Mouse (Mus musculus): ENCODE data around the gene Nol4l.
A peak's percentile ranks its signal among the peaks of the same experiment; 100 is the strongest.

Nol4l gene

GRCm38 (mm10) chr2:153441228-153441627 lies 88.5 kb downstream of the Nol4l start:
- no peak for DNase-seq

- no peak for DNase-seq
These were observed 89.0 kb downstream of the Nol4l start for GRCm38 (mm10) chr2:153440755-153441154.

- no peak for DNase-seq
These were observed 92.5 kb downstream of the Nol4l start for GRCm38 (mm10) chr2:153437306-153437659.

GRCm38 (mm10) chr2:153436641-153437305 lies 93.0 kb downstream of the Nol4l start:
- DNase-seq: no peak

- DNase-seq: peak; percentile 47
These were observed 94.6 kb downstream of the Nol4l start for GRCm38 (mm10) chr2:153434880-153435831.

- no peak for DNase-seq
These were observed 95.9 kb downstream of the Nol4l start for GRCm38 (mm10) chr2:153433859-153434258.

GRCm38 (mm10) chr2:153432492-153432891 lies 97.3 kb downstream of the Nol4l start:
- peak; percentile 35 for DNase-seq

- no peak for DNase-seq
These were observed 99.2 kb downstream of the Nol4l start for GRCm38 (mm10) chr2:153430571-153430970.

- no peak for DNase-seq
These were observed 101.3 kb downstream of the Nol4l start for GRCm38 (mm10) chr2:153428485-153428884.

GRCm38 (mm10) chr2:153426931-153427330 lies 102.8 kb downstream of the Nol4l start:
- DNase-seq: peak; percentile 86

GRCm38 (mm10) chr2:153425998-153426670 lies 103.6 kb downstream of the Nol4l start:
- DNase-seq: peak; percentile 76

GRCm38 (mm10) chr2:153425124-153425844 lies 104.5 kb downstream of the Nol4l start:
- no peak for DNase-seq

GRCm38 (mm10) chr2:153424557-153424956 lies 105.2 kb downstream of the Nol4l start:
- no peak for DNase-seq

- no peak for DNase-seq
These were observed 106.7 kb downstream of the Nol4l start for GRCm38 (mm10) chr2:153423113-153423512.

GRCm38 (mm10) chr2:153422051-153422450 lies 107.7 kb downstream of the Nol4l start:
- peak; percentile 62 for DNase-seq

- DNase-seq: peak; percentile 45
These were observed 108.5 kb downstream of the Nol4l start for GRCm38 (mm10) chr2:153421233-153421632.

- no peak for DNase-seq
These were observed 111.4 kb downstream of the Nol4l start for GRCm38 (mm10) chr2:153418381-153418780.

GRCm38 (mm10) chr2:153417841-153418240 lies 111.9 kb downstream of the Nol4l start:
- DNase-seq: no peak

- DNase-seq: peak; percentile 44
These were observed 115.2 kb downstream of the Nol4l start for GRCm38 (mm10) chr2:153414607-153415006.

GRCm38 (mm10) chr2:153412563-153412962 lies 117.2 kb downstream of the Nol4l start:
- no peak for DNase-seq

- no peak for DNase-seq
These were observed 118.2 kb downstream of the Nol4l start for GRCm38 (mm10) chr2:153411557-153411956.

GRCm38 (mm10) chr2:153408971-153409370 lies 120.8 kb downstream of the Nol4l start:
- DNase-seq: no peak

GRCm38 (mm10) chr2:153406882-153407281 lies 122.9 kb downstream of the Nol4l start:
- DNase-seq: no peak
